Mouse (Mus musculus) bone marrow macrophage, adult 2 months (primary cell): ENCODE measurements at regions not wholly inside any gene's neighbourhood (a gene's known extent, or its start where the extent isn't known, plus 50 kb on each side); places are given as distances from the start of the nearest gene placed in this dataset.

Experiments
- H3K27ac ChIP-seq: 2 replicates; pipeline ENCODE4 v1.5.1; 2012; ENCODE audit warnings: low read depth, low read length; ENCODE audit not compliant: insufficient read depth
- H3K4me1 ChIP-seq: 2 replicates; pipeline ENCODE4 v1.6.1; 2012; ENCODE audit warnings: low read length; ENCODE audit not compliant: control insufficient read depth, insufficient read depth
- H3K4me3 ChIP-seq: 2 replicates; pipeline ENCODE4 v1.5.1; 2012; ENCODE audit warnings: mild to moderate bottlenecking, low read length, moderate library complexity; ENCODE audit not compliant: insufficient read depth
- CTCF ChIP-seq: IDR thresholded peaks from 2 replicates; pipeline ENCODE4 v1.5.1; 2012; ENCODE audit warnings: low read depth, mild to moderate bottlenecking, low read length, moderate library complexity
- POLR2A ChIP-seq: IDR thresholded peaks from 2 replicates; pipeline ENCODE4 v1.6.1; 2012; ENCODE audit warnings: mild to moderate bottlenecking, low read depth, low read length, borderline replicate concordance

DNA sequence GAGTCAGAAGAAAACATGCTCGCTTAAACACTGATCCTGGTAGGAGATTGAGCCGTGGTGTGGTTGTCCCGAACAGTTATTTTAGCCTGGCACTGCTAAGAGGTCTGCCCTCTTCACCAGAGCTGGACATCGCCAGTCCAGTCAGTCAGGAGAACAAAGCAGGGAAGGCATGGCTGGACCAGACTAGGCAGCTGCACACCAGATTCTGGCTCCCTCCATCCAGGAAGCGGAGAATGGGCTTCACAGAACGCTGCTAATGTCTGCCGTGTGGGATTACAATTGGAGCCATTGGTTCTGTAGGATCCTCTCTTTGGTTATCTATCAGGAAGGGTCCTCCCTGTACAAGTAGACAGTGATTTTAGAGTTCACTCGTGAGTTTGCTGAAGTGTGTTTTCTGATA, 95.5 kb upstream of the Foxd3 start:
- H3K4me3 ChIP-seq: no peak overlapping the region
- H3K4me1 ChIP-seq: no peaks in the 10 kb centered on the region
- H3K27ac ChIP-seq: no peak overlapping the region
- TF ChIP-seq CTCF (no peak), POLR2A (no peak)

DNA sequence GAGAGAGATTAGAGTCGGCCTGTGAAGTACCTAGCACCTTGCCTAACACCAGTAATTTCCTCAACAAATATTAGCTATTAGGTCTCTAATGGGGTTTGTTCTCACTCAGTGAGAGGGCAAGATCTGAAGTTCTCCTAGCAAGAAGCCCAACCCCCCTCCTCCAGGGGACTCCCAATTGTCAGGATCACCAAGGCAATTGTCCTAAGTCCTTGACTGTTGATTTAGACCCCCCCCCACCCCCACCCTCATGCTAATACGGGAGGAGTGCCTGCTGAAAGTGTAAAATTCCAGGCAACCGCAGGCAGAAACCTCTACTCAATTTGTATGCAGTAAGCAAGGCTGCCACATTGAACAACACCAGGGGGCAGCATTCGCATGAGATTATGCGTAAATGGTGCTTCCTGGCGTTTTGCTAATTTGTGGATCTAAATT, 94.6 kb upstream of the Foxd3 start:
- TF ChIP-seq POLR2A (no peak), CTCF (no peak)
- Histone ChIP-seq H3K4me1 (no peaks in the 10 kb centered on the region), H3K4me3 (no peak overlapping the region), H3K27ac (no peak overlapping the region)

DNA sequence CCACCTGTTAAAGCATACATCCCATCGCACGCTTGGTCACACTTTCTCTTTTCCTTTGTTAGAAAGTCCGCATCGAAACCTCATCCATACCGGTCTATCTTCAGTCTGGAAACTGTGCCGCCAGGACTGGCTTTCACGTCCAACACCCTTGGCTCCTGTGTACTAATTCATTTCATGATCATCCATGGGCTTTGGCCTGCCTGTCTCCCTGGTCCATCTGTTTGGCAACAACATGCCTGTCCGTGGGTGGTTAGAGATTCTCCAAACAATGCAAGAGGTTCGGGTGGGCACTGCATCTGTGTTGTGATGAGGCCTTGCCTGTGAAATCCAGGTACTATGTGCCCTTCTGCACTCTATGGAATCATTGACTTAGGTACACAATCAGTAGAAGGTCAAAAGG, 90.7 kb upstream of the Foxd3 start:
- Histone ChIP-seq H3K27ac (no peak overlapping the region), H3K4me3 (no peak overlapping the region), H3K4me1 (no peaks in the 10 kb centered on the region)
- no peak for TF ChIP-seq CTCF
- no peak for TF ChIP-seq POLR2A

DNA sequence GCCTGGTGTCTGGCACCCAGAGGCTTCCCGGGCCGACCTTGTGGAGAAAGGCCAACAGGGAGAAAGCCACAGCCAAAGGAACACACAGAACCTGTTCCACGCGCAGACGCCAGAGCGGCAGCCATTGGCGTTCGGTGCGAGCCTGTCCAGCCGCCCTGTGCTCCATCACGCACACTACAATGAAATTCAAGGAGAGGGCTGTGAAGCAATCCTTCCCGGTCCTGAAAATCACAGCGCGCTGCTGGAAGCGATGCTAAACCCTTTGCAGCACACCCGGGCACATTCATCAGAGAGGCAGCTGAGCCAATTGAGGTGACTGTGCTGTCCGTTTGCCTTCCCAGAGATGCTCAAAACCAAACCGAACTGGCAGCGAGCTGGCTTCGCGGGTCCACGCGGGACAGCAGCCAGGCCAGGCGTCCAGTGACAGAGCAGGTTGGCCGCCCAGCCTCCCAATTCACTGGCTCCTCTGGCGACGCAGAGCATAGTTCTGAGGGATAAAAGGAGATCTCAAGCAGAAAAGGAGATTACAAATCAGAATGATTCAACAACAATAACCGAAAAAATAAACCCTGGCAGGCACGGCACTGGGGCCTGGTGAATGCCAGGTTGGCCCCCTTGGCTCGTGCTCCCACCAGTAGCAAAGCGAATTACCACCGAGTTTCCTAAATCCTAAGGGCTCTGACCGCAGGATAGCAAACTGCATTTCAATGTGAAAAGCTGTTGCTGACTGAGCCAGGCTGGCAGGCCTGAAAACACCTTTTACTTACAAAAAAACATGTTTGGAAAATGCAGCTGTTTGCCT, 83.1 kb upstream of the Foxd3 start:
- H3K4me1 ChIP-seq: no peaks in the 10 kb centered on the region
- no peak overlapping the region for H3K4me3 ChIP-seq
- TF ChIP-seq CTCF: no peak
- TF ChIP-seq POLR2A: no peak
- no peak overlapping the region for H3K27ac ChIP-seq

DNA sequence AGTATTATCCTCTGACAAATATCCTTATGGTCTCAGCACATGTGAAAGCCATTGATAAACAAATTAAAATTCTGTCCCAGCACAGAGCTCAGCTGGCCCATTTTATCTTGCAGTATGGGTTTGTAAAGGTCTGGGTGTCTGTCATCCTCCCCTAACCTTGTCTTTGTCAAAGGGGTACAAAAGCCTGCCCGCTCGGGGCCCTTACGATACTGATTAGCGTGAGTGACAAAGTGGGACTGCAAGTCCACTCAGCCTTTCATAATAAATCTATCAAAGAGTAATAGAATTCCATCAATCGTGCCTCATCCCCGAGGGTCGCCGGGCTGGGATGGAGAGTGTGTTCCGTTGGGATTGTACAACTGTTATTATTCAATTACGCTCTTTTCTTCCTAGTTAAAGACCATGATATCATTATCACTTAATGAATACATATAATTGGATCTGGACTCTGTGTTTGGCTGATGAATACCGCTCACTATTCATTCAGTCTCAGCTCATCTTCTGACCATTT, 82.0 kb upstream of the Foxd3 start:
- Histone ChIP-seq H3K4me3 (no peak overlapping the region), H3K27ac (no peak overlapping the region), H3K4me1 (no peaks in the 10 kb centered on the region)
- TF ChIP-seq CTCF (no peak), POLR2A (no peak)

DNA sequence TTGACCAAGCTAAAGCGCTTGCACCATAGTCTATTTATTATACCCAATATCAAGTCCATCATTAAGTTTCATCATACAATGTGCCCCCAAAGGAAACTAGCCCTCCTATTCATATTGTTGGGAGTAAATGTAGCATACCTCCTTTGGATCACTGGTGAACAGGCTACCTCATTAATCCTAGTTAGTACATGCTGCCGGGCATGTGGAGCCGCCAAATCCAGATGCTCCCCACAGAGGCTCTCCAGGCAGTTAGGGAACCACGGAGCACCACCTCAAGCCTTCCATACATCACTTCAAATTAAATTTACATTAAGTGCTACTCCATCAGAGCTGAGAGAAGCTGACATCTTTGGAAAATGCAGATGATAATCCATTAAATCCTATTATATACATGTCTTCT, 81.1 kb upstream of the Foxd3 start:
- no peaks in the 10 kb centered on the region for H3K4me1 ChIP-seq
- no peak overlapping the region for H3K4me3 ChIP-seq
- H3K27ac ChIP-seq: no peak overlapping the region
- no peak for TF ChIP-seq POLR2A
- TF ChIP-seq CTCF: no peak

DNA sequence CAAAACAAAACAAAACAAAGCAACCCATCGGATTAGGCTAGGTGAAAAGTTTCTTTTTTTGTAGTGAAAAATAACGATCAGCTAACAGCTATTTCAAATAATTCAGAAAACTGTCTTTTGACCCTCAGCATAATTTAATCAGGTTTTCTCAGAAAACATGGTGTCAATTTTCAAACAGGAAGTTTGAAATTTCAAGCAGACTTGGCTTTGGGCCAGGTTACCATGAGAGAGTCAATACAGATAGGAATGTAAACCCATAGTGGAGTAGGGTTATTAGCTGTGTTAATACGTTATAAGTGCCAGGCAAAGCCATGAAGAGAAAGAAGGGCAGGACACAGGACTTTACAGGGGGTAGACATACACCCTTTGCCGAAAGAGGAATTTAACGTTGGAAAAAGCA, 58.3 kb upstream of the Foxd3 start:
- TF ChIP-seq POLR2A: no peak
- no peak for TF ChIP-seq CTCF
- Histone ChIP-seq H3K27ac (no peak overlapping the region), H3K4me1 (no peaks in the 10 kb centered on the region), H3K4me3 (no peak overlapping the region)

DNA sequence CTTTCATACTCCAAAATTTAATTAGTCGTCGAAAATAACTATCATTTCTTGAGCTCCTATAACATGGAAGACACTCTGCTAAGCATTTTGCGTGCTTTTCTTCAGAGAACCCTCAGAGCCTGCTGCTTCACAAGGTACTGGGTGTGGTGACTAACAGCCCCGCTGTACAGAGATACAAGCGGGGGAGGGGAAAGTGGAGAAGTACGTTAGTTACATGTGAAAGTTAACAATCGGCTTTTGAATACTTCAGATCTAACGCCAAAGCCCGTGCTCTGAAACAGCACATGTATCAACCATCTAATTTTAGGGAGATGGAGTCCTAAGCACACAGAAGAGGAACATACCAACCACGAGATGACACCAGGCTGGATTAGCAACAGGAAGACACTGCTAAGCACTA, 55.4 kb upstream of the Foxd3 start:
- no peak for TF ChIP-seq CTCF
- no peak for TF ChIP-seq POLR2A
- H3K4me1 ChIP-seq: no peaks in the 10 kb centered on the region
- H3K4me3 ChIP-seq: no peak overlapping the region; the same call in 1 of the 2 replicates
- H3K27ac ChIP-seq: no peak overlapping the region

DNA sequence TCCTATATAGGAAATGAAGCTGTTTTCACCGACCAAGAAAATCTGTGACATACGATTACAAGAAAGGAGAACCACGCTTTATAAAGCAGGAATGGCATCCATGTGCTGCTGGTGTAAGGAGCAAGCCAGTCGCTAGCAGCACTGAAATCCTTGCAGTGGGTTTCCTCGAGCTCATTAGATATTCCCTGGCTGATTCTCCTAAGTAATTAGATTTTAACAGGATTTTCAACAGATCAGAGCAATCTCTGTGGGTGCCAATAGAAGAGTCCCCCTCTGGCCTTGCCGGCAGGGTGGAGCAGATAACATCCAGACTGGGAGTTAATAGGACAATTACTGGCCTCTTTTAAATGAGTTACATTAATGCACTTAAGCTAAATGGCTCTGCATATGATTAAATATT, 54.6 kb upstream of the Foxd3 start:
- Histone ChIP-seq H3K27ac (no peak overlapping the region), H3K4me3 (no peak overlapping the region), H3K4me1 (no peaks in the 10 kb centered on the region)
- TF ChIP-seq POLR2A: no peak
